Mouse (Mus musculus): ENCODE measurements around the gene Gng13. TPM values are rescaled to one million over a fixed set of nuclear protein-coding genes. Genes with fewer than 3 reads are reported as not detected.
A peak's percentile ranks its signal among the peaks of the same experiment; 100 is the strongest.
"Not testable (repeated sequence)": the region's sequence is repeated elsewhere in the genome, so short reads cannot be mapped to it uniquely, and the experiment has no call there.

The Gng13 gene
- polyA plus RNA-seq, 1 experiment from 2014 or later = 1.9 TPM

- 85% methylated on average over 6 of the region's 6 CpGs for WGBS
- Histone ChIP-seq H3K36me3 (ENCODE audit: control insufficient read depth, insufficient read depth, low read length) (peaks cover 12% of the 10 kb centered on the region), H3K4me2 (ENCODE audit: low read depth, low read length) (no peak overlapping the region), H3K9me3 (ENCODE audit: control insufficient read depth, low read length) (no peaks in the 10 kb centered on the region), H3K4me1 (ENCODE audit: control insufficient read depth, insufficient read depth, low read length) (peaks cover 21% of the 10 kb centered on the region), H3K9ac (ENCODE audit: low read depth, low read length) (no peak overlapping the region), H3K27me3 (replicated peaks; ENCODE audit: control insufficient read depth, insufficient read depth, low read length) (no peaks in the 10 kb centered on the region), H3K27ac (ENCODE audit: low read length) (no peak overlapping the region), H3K4me3 (ENCODE audit: low read length) (no peak overlapping the region)
- no peak for ATAC-seq
These were observed 8.3 kb downstream of the Gng13 start for GRCm38 (mm10) chr17:25725264-25725663.

GRCm38 (mm10) chr17:25727265-25728008, 10.5 kb downstream of the Gng13 start, which contains the start of the genes Chtf18 and Rpusd1:
Gene Chtf18 (minus strand): TSS chr17:25727419.
Gene Rpusd1 (plus strand): TSS chr17:25727670.
- Histone ChIP-seq H3K36me3 (ENCODE audit: control insufficient read depth, insufficient read depth, low read length) (peaks cover 13% of the 10 kb centered on the region), H3K4me2 (ENCODE audit: low read depth, low read length) (peak within 1 kb of the TSS; percentile 96), H3K4me3 (ENCODE audit: low read length) (peak within 1 kb of the TSS; percentile 75), H3K27ac (ENCODE audit: low read length) (peak within 1 kb of the TSS; percentile 51; the same call in 1 of the 2 replicates), H3K9me3 (ENCODE audit: control insufficient read depth, low read length) (no peaks in the 10 kb centered on the region), H3K9ac (ENCODE audit: low read depth, low read length) (peak within 1 kb of the TSS; percentile 85), H3K27me3 (replicated peaks; ENCODE audit: control insufficient read depth, insufficient read depth, low read length) (no peaks in the 10 kb centered on the region), H3K4me1 (ENCODE audit: control insufficient read depth, insufficient read depth, low read length) (peaks cover 22% of the 10 kb centered on the region)
- WGBS = under 1% methylated on average over 37 of the region's 37 CpGs
- peak; percentile 99 for ATAC-seq

- Histone ChIP-seq H3K36me3 (ENCODE audit: control insufficient read depth, insufficient read depth, low read length) (peaks cover 9% of the 10 kb centered on the region), H3K27ac (ENCODE audit: low read length) (peak overlapping the region; percentile 51; the same call in 1 of the 2 replicates), H3K4me2 (ENCODE audit: low read depth, low read length) (peak overlapping the region; percentile 96), H3K27me3 (replicated peaks; ENCODE audit: control insufficient read depth, insufficient read depth, low read length) (no peaks in the 10 kb centered on the region), H3K4me3 (ENCODE audit: low read length) (peak overlapping the region; percentile 75), H3K4me1 (ENCODE audit: control insufficient read depth, insufficient read depth, low read length) (peaks cover 25% of the 10 kb centered on the region), H3K9ac (ENCODE audit: low read depth, low read length) (peak overlapping the region; percentile 85), H3K9me3 (ENCODE audit: control insufficient read depth, low read length) (no peaks in the 10 kb centered on the region)
- ATAC-seq = peak; percentile 1; the same call in 1 of the 2 replicates
- 19% methylated on average over 4 of the region's 4 CpGs for WGBS
These were observed 11.0 kb downstream of the Gng13 start for GRCm38 (mm10) chr17:25728009-25728270.

GRCm38 (mm10) chr17:25732082-25732481, 15.1 kb downstream of the Gng13 start:
- Histone ChIP-seq H3K9ac (ENCODE audit: low read depth, low read length) (no peak overlapping the region), H3K4me2 (ENCODE audit: low read depth, low read length) (no peak overlapping the region), H3K27me3 (replicated peaks; ENCODE audit: control insufficient read depth, insufficient read depth, low read length) (no peaks in the 10 kb centered on the region), H3K4me3 (ENCODE audit: low read length) (no peak overlapping the region), H3K36me3 (ENCODE audit: control insufficient read depth, insufficient read depth, low read length) (0 out of 2 replicates have a peak, but pooled peaks cover 4% of the 10 kb centered on the region), H3K9me3 (ENCODE audit: control insufficient read depth, low read length) (no peaks in the 10 kb centered on the region), H3K27ac (ENCODE audit: low read length) (no peak overlapping the region), H3K4me1 (ENCODE audit: control insufficient read depth, insufficient read depth, low read length) (peaks cover 14% of the 10 kb centered on the region)
- WGBS = 18% methylated on average over 2 of the region's 2 CpGs
- ATAC-seq = no peak

- H3K4me2 ChIP-seq (ENCODE audit: low read depth, low read length) = no peak overlapping the region
- 0 out of 2 replicates have a peak, but pooled peaks cover 2% of the 10 kb centered on the region for H3K36me3 ChIP-seq (ENCODE audit: control insufficient read depth, insufficient read depth, low read length)
These were observed 18.3 kb downstream of the Gng13 start for GRCm38 (mm10) chr17:25735246-25735645.

GRCm38 (mm10) chr17:25735745-25736144, 18.8 kb downstream of the Gng13 start, which contains the start of gene Mslnl:
Gene Mslnl (plus strand): TSS chr17:25736042.
- Histone ChIP-seq H3K9me3 (ENCODE audit: control insufficient read depth, low read length) (no peaks in the 10 kb centered on the region), H3K4me3 (ENCODE audit: low read length) (no peak within 1 kb of the TSS), H3K36me3 (ENCODE audit: control insufficient read depth, insufficient read depth, low read length) (no peaks in the 10 kb centered on the region), H3K4me2 (ENCODE audit: low read depth, low read length) (no peak within 1 kb of the TSS), H3K27ac (ENCODE audit: low read length) (no peak within 1 kb of the TSS), H3K9ac (ENCODE audit: low read depth, low read length) (no peak within 1 kb of the TSS), H3K27me3 (replicated peaks; ENCODE audit: control insufficient read depth, insufficient read depth, low read length) (no peaks in the 10 kb centered on the region), H3K4me1 (ENCODE audit: control insufficient read depth, insufficient read depth, low read length) (peaks cover 4% of the 10 kb centered on the region; the same call in 1 of the 2 replicates)
- WGBS = 76% methylated on average over 3 of the region's 3 CpGs
- ATAC-seq = no peak

More at GRCm38 (mm10) chr17:25735246-25735645, 18.3 kb downstream of the Gng13 start:
- Histone ChIP-seq H3K4me3 (ENCODE audit: low read length) (no peak overlapping the region), H3K27ac (ENCODE audit: low read length) (no peak overlapping the region), H3K9me3 (ENCODE audit: control insufficient read depth, low read length) (no peaks in the 10 kb centered on the region), H3K27me3 (replicated peaks; ENCODE audit: control insufficient read depth, insufficient read depth, low read length) (no peaks in the 10 kb centered on the region), H3K9ac (ENCODE audit: low read depth, low read length) (no peak overlapping the region), H3K4me1 (ENCODE audit: control insufficient read depth, insufficient read depth, low read length) (peaks cover 4% of the 10 kb centered on the region; the same call in 1 of the 2 replicates)
- ATAC-seq = no peak
- 86% methylated on average over 5 of the region's 5 CpGs for WGBS

- no peaks in the 10 kb centered on the region for H3K9me3 ChIP-seq (ENCODE audit: control insufficient read depth, low read length)
- 85% methylated on average over 7 of the region's 7 CpGs for WGBS
These were observed 21.9 kb downstream of the Gng13 start for GRCm38 (mm10) chr17:25738861-25739260.

GRCm38 (mm10) chr17:25741471-25741870, 24.5 kb downstream of the Gng13 start:
- H3K9ac ChIP-seq (ENCODE audit: low read depth, low read length); H3K27ac ChIP-seq (ENCODE audit: low read length); H3K4me2 ChIP-seq (ENCODE audit: low read depth, low read length); H3K27me3 ChIP-seq (replicated peaks; ENCODE audit: control insufficient read depth, insufficient read depth, low read length); H3K4me3 ChIP-seq (ENCODE audit: low read length); H3K36me3 ChIP-seq (ENCODE audit: control insufficient read depth, insufficient read depth, low read length); ATAC-seq; H3K4me1 ChIP-seq (ENCODE audit: control insufficient read depth, insufficient read depth, low read length); H3K9me3 ChIP-seq (ENCODE audit: control insufficient read depth, low read length): not testable (repeated sequence)
- WGBS = 76% methylated on average over 12 of the region's 12 CpGs

More at GRCm38 (mm10) chr17:25738861-25739260, 21.9 kb downstream of the Gng13 start:
- Histone ChIP-seq H3K4me2 (ENCODE audit: low read depth, low read length) (no peak overlapping the region), H3K9ac (ENCODE audit: low read depth, low read length) (no peak overlapping the region), H3K27ac (ENCODE audit: low read length) (no peak overlapping the region), H3K4me3 (ENCODE audit: low read length) (no peak overlapping the region), H3K27me3 (replicated peaks; ENCODE audit: control insufficient read depth, insufficient read depth, low read length) (no peaks in the 10 kb centered on the region), H3K4me1 (ENCODE audit: control insufficient read depth, insufficient read depth, low read length) (no peaks in the 10 kb centered on the region), H3K36me3 (ENCODE audit: control insufficient read depth, insufficient read depth, low read length) (no peaks in the 10 kb centered on the region)
- no peak for ATAC-seq

- Histone ChIP-seq H3K36me3 (ENCODE audit: control insufficient read depth, insufficient read depth, low read length) (no peaks in the 10 kb centered on the region), H3K4me1 (ENCODE audit: control insufficient read depth, insufficient read depth, low read length) (no peaks in the 10 kb centered on the region), H3K4me2 (ENCODE audit: low read depth, low read length) (no peak overlapping the region), H3K4me3 (ENCODE audit: low read length) (no peak overlapping the region), H3K27ac (ENCODE audit: low read length) (no peak overlapping the region), H3K27me3 (replicated peaks; ENCODE audit: control insufficient read depth, insufficient read depth, low read length) (no peaks in the 10 kb centered on the region), H3K9ac (ENCODE audit: low read depth, low read length) (no peak overlapping the region), H3K9me3 (ENCODE audit: control insufficient read depth, low read length) (no peaks in the 10 kb centered on the region)
- ATAC-seq = no peak
- WGBS = 90% methylated on average over 9 of the region's 9 CpGs
These were observed 26.9 kb downstream of the Gng13 start for GRCm38 (mm10) chr17:25743831-25744230.

Data from intestine, embryonic 16.5 days (tissue).